Mouse (Mus musculus): Measurements from ENCODE around the gene Tmtc2. TPM values are rescaled to one million over a fixed set of nuclear protein-coding genes. Genes with fewer than 3 reads are reported as not detected.

Gene Tmtc2
- total and polyA plus RNA-seq, 2 experiments from 2014 or later, result 7.6 to 19.3 TPM

GRCm38 (mm10) chr10:105519154-105519806 is 55.0 kb downstream of the Tmtc2 start:
- no peak overlapping the region for H3K4me2 ChIP-seq (ENCODE audit: low read depth, low read length)
- no peaks in the 10 kb centered on the region for H3K27me3 ChIP-seq (ENCODE audit: insufficient read depth, low read length)
- WGBS, result 72% methylated on average over 6 of the region's 6 CpGs
- H3K9ac ChIP-seq (replicated peaks; ENCODE audit: low read length), result no peak overlapping the region
- ATAC-seq, result no peak
- H3K36me3 ChIP-seq (ENCODE audit: insufficient read depth, low read length), result no peaks in the 10 kb centered on the region
- DNase-seq (ENCODE audit: low spot score), result peak; percentile 24
- TF ChIP-seq CTCF (IDR thresholded peaks at IDR 0.05; ENCODE audit: low read depth), result no peak
- H3K4me1 ChIP-seq (ENCODE audit: insufficient read depth, low read length), result no peaks in the 10 kb centered on the region
- no peak overlapping the region for H3K4me3 ChIP-seq (ENCODE audit: low read length)
- no peaks in the 10 kb centered on the region for H3K9me3 ChIP-seq (ENCODE audit: low read length)
- H3K27ac ChIP-seq, result no peak overlapping the region

- 88% methylated on average over 9 of the region's 9 CpGs for WGBS
- TF ChIP-seq CTCF (IDR thresholded peaks at IDR 0.05; ENCODE audit: low read depth), result no peak
- Histone ChIP-seq H3K9me3 (ENCODE audit: low read length) (no peaks in the 10 kb centered on the region), H3K27me3 (ENCODE audit: insufficient read depth, low read length) (no peaks in the 10 kb centered on the region), H3K4me3 (ENCODE audit: low read length) (no peak overlapping the region), H3K4me2 (ENCODE audit: low read depth, low read length) (no peak overlapping the region), H3K27ac (no peak overlapping the region), H3K36me3 (ENCODE audit: insufficient read depth, low read length) (no peaks in the 10 kb centered on the region), H3K9ac (replicated peaks; ENCODE audit: low read length) (no peak overlapping the region), H3K4me1 (ENCODE audit: insufficient read depth, low read length) (no peaks in the 10 kb centered on the region)
- ATAC-seq (no peak), DNase-seq (ENCODE audit: low spot score) (no peak)
Observed at GRCm38 (mm10) chr10:105518144-105518543, 56.1 kb downstream of the Tmtc2 start.

GRCm38 (mm10) chr10:105513777-105514322 is 60.4 kb downstream of the Tmtc2 start:
- Histone ChIP-seq H3K9me3 (ENCODE audit: low read length) (no peaks in the 10 kb centered on the region), H3K27ac (no peak overlapping the region), H3K27me3 (ENCODE audit: insufficient read depth, low read length) (no peaks in the 10 kb centered on the region), H3K4me3 (ENCODE audit: low read length) (no peak overlapping the region), H3K4me1 (ENCODE audit: insufficient read depth, low read length) (peaks cover 4% of the 10 kb centered on the region; the same call in 1 of the 2 replicates), H3K36me3 (ENCODE audit: insufficient read depth, low read length) (no peaks in the 10 kb centered on the region), H3K9ac (replicated peaks; ENCODE audit: low read length) (no peak overlapping the region), H3K4me2 (ENCODE audit: low read depth, low read length) (no peak overlapping the region)
- no peak for DNase-seq (ENCODE audit: low spot score)
- ATAC-seq, result no peak
- WGBS, result 76% methylated on average over 7 of the region's 7 CpGs
- TF ChIP-seq CTCF (IDR thresholded peaks at IDR 0.05; ENCODE audit: low read depth), result no peak

GRCm38 (mm10) chr10:105509896-105510272 is 64.4 kb downstream of the Tmtc2 start:
- 23% methylated on average over 5 of the region's 5 CpGs for WGBS
- no peak for TF ChIP-seq CTCF (IDR thresholded peaks at IDR 0.05; ENCODE audit: low read depth)

GRCm38 (mm10) chr10:105509146-105509895 is 64.9 kb downstream of the Tmtc2 start:
- TF ChIP-seq CTCF (IDR thresholded peaks at IDR 0.05; ENCODE audit: low read depth), result no peak
- WGBS, result 31% methylated on average over 9 of the region's 12 CpGs
- Histone ChIP-seq H3K36me3 (ENCODE audit: insufficient read depth, low read length) (0 out of 2 replicates have a peak, but pooled peaks cover 3% of the 10 kb centered on the region), H3K4me3 (ENCODE audit: low read length) (no peak overlapping the region), H3K4me1 (ENCODE audit: insufficient read depth, low read length) (peaks cover 4% of the 10 kb centered on the region; the same call in 1 of the 2 replicates), H3K27ac (0 out of 2 replicates have a peak overlapping the region, but pooled peaks have one; percentile 50), H3K27me3 (ENCODE audit: insufficient read depth, low read length) (no peaks in the 10 kb centered on the region), H3K9me3 (ENCODE audit: low read length) (no peaks in the 10 kb centered on the region), H3K9ac (replicated peaks; ENCODE audit: low read length) (no peak overlapping the region), H3K4me2 (ENCODE audit: low read depth, low read length) (peak overlapping the region; percentile 33)
- DNase-seq (ENCODE audit: low spot score), result peak; percentile 72
- peak; percentile 83 for ATAC-seq

More at GRCm38 (mm10) chr10:105509896-105510272, 64.4 kb downstream of the Tmtc2 start:
- Histone ChIP-seq H3K9ac (replicated peaks; ENCODE audit: low read length) (no peak overlapping the region), H3K27me3 (ENCODE audit: insufficient read depth, low read length) (no peaks in the 10 kb centered on the region), H3K9me3 (ENCODE audit: low read length) (no peaks in the 10 kb centered on the region), H3K4me1 (ENCODE audit: insufficient read depth, low read length) (peaks cover 4% of the 10 kb centered on the region; the same call in 1 of the 2 replicates), H3K36me3 (ENCODE audit: insufficient read depth, low read length) (0 out of 2 replicates have a peak, but pooled peaks cover 3% of the 10 kb centered on the region), H3K4me3 (ENCODE audit: low read length) (no peak overlapping the region), H3K4me2 (ENCODE audit: low read depth, low read length) (peak overlapping the region; percentile 33), H3K27ac (0 out of 2 replicates have a peak overlapping the region, but pooled peaks have one; percentile 50)
- ATAC-seq (peak; percentile 16; the same call in 1 of the 2 replicates), DNase-seq (ENCODE audit: low spot score) (no peak)

- Histone ChIP-seq H3K4me1 (ENCODE audit: insufficient read depth, low read length) (peaks cover 4% of the 10 kb centered on the region; the same call in 1 of the 2 replicates), H3K9me3 (ENCODE audit: low read length) (no peaks in the 10 kb centered on the region), H3K4me3 (ENCODE audit: low read length) (no peak overlapping the region), H3K9ac (replicated peaks; ENCODE audit: low read length) (no peak overlapping the region), H3K27ac (peak overlapping the region; percentile 51; the same call in 1 of the 2 replicates), H3K4me2 (ENCODE audit: low read depth, low read length) (no peak overlapping the region), H3K27me3 (ENCODE audit: insufficient read depth, low read length) (no peaks in the 10 kb centered on the region), H3K36me3 (ENCODE audit: insufficient read depth, low read length) (0 out of 2 replicates have a peak, but pooled peaks cover 3% of the 10 kb centered on the region)
- ATAC-seq (no peak), DNase-seq (ENCODE audit: low spot score) (no peak)
- TF ChIP-seq CTCF (IDR thresholded peaks at IDR 0.05; ENCODE audit: low read depth), result no peak
- WGBS, result 72% methylated on average over 3 of the region's 3 CpGs
Observed at GRCm38 (mm10) chr10:105507982-105508786, 66.1 kb downstream of the Tmtc2 start.
